Mouse (Mus musculus) spleen, adult 2 months (tissue): ENCODE data around the gene Slc24a2.

Experiments used
- CTCF ChIP-seq: fragments of 200-500 bp; IDR thresholded peaks from 2 replicates; pipeline ENCODE4 v1.5.1; 2011; ENCODE audit warnings: mild to moderate bottlenecking, inconsistent platforms; ENCODE audit not compliant: insufficient read depth, insufficient read length, insufficient replicate concordance; ENCODE audit errors: extremely low read depth
- POLR2A ChIP-seq: fragments of 200-500 bp; IDR thresholded peaks from 2 replicates; pipeline ENCODE4 v1.6.1; 2011; ENCODE audit warnings: low read depth, low read length, inconsistent platforms

GRCm38 (mm10) chr4:87043296-87043695 is 187.0 kb downstream of the Slc24a2 start:
- TF ChIP-seq POLR2A (no peak), CTCF (no peak)
